Mouse (Mus musculus) cerebellum, postnatal 4 days (tissue): ENCODE results near the gene Haus8.
"Not testable (repeated sequence)": the region's sequence is repeated elsewhere in the genome, so short reads cannot be mapped to it uniquely, and the experiment has no call there.

Experiments
- DNase-seq, 2 experiments: peaks; one replicate each; pipeline ENCODE4 v3.0.0; 2022; ENCODE audit warnings: low spot score in 2 of 2, mixed read lengths in 1 of 2

The Haus8 gene

DNA sequence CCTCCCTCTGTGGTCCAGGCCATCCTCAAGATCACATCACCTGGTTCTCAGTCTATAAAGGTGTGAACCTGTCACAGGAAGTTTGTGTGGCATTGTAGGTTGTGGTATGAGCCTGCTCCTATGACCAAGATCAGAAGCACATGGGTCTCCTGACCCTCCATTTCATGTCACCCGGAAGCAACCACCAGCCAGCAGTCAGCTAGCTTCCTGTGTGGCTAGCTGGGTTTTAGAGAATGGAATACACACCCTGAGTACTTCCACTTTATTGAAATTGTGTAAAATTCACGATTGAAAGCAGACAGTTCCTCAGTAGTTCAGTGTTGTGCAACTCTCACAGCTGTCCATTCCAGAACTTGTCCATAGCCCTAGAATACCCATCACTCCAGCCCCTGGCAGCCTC lies 13.5 kb upstream of the Haus8 start:
- not testable (repeated sequence) for DNase-seq

DNA sequence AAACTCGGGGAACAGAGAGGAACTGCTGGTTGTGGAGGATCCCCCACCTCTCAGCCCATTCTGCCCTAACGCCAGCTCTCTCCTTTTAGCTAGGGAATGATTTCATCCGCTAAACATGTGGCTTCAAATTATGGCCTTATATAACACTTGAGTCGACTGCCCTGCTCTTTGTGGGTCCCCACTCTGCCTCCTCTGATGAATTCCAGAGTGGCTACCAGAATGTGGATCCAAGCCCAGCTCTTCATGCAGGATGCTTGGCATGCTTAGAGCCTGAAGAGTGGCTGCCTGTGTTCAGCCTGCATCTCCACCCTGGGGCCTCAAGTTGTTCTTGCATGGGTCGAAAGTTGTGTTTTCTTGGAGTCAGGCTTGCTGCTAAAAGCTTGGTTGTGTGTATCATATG lies 9.9 kb upstream of the Haus8 start:
- DNase-seq: no peak

DNA sequence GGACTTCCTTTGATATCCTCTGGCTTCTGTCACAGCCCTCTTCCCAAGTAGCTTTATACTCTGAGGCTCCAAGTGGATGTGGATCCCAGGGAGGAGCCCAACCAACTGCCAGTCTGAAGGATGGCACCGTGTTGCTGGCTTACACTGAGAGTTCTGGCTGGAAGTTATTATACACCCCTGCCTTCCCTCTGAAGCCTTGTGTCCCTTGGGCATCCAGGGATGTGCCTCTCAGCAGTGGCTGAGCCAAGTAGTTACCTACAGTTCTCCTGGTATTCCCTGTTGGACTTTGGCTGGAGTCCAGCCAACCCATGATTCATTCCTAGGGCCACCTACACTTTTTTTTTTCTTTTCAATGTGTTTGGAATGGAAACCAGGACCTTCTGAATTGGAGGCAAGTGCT lies 9.0 kb upstream of the Haus8 start:
- DNase-seq: not testable (repeated sequence)

DNA sequence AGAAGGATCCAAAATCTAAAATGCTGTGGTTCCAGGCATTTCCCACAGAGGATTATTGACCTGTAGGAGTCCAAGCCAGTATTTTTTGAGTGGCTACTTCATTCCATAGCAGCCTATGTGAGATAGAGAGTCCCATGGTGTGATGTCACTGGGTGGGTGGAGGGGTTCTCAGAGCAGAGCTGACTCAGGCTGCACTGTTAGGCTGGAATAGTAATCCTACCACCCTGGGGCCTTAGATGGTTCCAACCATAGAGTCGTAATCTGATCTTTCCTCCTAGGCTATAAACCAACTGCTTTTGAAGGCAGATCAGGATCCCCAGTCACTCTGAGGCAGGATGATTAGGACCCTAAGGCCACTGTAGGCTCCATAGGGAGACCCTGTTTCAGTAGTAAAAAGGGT lies 6.7 kb upstream of the Haus8 start:
- DNase-seq: not testable (repeated sequence)

DNA sequence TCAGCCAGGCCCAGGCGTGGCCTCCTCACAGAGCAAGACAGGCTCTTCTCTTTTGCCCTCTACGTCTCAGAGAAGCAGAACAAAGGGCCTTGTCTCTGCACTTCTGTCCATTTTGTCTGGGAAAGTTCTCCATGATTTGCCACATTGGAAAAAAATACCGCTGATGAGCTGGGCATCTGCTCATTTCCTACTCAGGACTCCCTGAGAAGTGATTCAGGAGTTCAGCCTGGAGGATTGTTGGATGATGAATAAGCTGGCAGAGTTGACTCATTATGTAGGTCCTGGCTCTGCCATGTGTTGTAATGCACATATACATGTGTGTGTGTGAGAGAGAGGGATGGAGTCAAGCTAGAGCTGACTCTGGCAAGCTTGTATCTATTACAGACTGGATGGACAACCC lies 3.4 kb upstream of the Haus8 start:
- no peak for DNase-seq

DNA sequence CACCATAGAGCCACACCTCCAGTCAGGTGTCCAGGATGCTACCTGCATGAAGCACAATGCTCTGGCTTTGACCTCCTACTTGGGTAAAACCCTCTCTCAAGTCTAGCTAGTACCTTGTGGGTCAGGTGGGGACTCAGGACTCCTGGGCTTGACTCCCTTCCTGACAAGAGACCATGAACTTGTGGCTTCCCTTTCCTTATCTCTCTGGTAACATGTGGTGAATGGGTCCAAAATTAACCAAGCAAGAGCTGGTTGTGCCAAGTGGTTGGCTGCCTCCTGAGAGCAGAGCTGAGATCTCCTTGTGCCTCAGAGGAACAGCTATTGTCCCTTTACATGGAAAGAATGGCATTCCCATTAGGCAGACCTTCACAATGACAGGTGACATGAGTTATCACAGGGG lies 1.7 kb upstream of the Haus8 start:
- DNase-seq: no peak

DNA sequence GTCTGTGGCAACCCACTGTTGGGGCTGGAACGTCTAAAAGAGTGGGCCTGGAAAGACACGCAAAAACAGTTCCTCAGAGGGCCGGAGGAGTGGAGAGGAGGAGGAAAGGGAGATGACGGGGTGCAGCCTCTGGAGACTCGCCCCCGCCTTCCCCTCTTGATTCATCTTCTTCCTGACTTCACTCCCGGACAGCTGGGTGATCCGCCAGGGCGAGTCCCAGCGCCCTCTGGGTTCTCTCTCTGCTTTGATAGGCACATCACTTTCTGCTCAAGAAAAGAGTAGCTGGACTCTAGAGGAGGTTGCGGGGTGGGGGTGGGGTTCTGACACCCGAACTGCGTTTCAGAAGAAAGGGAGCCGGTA lies 397 bp upstream of the Haus8 start:
- peak in 1 of 2 experiments; percentile 21 for DNase-seq

DNA sequence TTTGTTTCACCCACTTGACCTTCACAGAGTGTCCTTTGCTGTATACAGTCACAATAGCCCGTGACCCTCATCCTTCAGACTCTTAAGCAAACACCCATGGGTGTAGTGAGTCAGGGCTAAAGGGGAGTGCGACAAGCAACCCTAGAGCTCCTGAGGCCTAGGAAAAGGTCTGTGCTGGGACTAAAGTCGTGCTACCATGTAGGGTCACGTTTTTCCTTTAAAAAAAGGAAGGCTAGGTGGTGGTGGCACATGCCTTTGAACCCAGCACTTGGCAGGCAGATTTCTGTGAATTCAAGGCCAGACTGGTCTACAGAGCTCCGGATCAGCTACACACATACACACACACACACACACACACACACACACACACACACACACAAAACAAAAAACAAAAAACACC lies 1.1 kb downstream of the Haus8 start:
- DNase-seq: no peak

DNA sequence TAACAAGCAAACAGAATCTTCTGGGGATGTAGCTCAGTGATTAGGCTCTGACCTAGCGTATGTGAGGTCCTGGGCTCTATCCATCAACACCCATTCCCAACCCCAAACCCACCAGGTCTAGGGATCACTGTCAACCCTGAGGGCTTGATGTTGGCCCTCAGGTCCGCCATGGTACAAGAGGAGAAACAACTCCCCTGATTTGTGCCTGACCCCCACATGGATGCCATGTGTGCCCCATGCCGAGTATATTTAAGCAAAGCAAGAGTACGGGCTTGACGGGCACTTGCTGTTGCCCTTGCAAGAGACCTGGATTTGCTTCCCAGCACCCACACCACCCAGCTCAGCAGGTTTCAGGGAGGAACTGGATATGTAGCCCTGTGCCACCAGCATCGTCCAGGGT lies 4.4 kb downstream of the Haus8 start:
- DNase-seq: not testable (repeated sequence)

DNA sequence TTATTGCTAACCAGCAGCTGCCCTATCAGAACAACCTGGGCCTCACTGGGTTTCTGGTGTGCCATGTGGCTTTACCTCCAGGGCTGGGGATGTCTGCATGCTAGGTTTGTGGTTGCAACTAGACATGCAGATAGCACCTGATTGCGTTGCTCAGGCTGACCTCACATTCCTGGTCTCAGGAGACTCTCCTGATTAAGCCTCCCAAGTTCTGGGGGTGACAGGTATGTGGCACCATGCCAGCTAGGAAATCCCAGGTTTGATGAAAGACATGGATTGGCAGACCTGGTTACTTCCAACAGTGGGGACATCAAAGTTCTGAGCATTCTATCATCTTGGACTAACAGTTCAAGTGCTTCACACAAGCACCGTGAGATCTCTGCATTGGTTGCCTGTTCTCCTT lies 5.0 kb downstream of the Haus8 start:
- no peak for DNase-seq

DNA sequence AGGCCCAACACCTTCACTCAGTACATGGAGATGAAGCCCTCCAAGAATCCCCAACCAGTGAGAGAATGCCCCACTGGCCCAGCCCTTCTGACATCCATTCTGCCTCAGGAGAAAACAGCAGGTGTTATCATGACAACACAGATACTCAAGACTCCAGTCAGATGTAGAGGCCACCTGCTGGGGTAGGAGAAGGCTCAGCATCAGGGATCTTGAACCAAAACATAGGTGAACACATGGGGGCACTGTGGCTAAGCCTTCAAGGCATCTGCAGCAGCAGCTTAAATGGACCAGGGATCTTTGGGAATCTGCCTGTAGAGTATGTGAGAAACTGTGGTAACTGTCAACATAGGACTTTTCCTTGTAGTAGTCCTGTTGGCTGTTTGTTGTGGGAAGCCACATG lies 11.5 kb downstream of the Haus8 start:
- DNase-seq: no peak

DNA sequence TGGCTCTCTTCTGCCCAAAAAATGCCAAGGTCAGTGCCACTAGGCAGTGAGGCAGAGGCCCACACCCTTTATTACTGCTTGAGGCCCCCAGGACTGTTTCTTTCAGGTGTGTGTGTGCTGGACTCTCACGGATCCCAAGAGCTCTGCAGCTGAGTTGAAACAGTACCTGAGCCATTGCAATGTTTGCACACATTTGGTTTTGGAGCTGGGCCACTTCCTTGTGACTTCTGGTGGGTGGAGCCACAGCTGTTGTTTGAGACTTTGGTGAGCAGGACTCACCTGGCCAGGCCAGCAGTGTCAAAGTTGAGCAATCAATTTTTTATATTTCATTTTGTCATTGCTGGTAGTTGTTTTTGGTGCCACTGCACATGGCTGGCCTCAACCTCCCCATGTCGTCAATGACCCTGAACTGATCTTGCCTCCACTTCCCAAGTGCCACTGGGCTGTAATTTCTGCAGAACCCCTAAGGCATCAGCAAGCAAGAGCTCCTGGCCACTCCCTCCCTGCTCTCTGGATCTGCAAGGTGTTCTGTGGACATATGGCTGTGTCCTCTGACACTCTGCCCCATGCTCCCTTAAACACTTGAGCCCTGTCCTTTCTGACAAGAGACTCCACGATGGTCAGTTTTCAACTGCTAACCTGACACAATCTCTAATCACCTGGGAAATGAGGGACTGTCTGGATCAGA lies 16.0 kb downstream of the Haus8 start:
- no peak for DNase-seq

DNA sequence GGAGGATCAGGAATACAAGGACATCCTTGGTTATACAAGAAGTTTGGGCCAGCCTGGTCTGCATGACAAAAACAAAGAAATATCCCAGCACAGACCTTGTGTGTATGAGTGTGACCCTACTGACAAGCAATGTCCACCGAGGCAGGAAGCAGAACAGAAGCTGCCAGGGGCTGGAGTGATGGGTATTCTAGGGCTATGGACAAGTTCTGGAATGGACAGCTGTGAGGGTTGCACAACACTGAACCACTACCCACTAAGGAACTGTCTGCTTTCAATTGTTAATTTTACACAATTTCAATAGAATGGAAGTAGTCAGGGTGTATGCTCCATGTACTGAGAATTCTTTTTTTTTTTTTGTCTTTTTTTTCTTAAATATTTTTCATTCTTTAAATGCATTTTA lies 24.5 kb downstream of the Haus8 start:
- no peak for DNase-seq

DNA sequence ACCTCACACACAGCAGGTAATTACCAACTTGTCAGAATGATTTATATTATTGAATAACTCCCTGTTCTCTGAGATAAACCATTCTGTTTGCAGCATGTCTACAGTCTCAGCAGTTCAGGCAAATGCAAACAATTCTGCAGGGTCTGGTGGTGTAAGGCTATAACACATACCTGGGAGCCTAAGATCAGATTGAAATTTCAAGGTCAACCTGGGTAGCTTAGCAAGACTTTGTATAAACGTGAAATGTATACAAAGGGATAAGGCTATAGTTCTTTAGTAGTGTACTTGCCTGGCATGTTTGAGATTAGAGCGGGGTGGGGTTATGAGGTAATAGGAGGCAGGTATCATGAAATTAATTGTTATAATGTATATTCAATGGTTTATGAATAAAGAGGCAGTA lies 30.0 kb downstream of the Haus8 start:
- DNase-seq: no peak

DNA sequence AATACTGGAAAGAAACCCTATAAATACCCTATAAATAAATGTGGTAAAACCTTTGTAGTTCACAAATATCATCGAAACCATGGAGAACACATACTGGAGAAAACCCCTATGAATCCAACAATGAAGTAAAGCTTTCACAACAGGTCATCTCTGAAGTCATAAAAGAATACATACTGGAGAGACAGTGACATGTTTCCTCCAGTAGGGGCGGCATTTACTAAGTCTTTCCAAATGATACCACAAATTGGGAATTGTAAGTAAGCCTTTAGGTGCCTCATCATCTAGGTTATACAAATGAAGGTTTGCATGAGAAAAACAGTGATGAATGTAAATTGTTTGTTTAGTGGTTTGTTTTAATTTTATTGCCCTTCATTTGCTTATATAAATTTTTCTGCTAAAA lies 48.2 kb downstream of the Haus8 start:
- no peak for DNase-seq

DNA sequence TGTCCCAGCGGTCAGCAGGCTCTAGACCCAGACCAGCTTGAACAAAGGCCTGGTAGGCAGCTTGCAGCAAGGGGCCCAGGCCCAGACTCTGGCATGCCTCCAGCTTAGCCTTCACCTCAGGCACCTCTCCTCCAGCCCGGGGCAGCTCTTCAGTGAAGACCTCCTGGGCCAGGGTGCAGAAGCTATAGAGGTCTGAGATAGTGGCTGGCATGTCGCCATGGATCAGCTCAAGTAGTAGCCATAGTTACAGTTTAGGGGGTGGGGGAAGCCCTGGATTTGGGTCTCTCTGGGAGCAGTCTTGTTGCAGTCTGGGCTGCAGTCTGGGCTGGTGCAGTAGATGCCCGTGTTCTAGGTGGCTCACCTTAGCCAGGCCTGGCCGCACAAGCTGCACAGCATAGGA lies 58.5 kb downstream of the Haus8 start:
- DNase-seq: not testable (repeated sequence)

DNA sequence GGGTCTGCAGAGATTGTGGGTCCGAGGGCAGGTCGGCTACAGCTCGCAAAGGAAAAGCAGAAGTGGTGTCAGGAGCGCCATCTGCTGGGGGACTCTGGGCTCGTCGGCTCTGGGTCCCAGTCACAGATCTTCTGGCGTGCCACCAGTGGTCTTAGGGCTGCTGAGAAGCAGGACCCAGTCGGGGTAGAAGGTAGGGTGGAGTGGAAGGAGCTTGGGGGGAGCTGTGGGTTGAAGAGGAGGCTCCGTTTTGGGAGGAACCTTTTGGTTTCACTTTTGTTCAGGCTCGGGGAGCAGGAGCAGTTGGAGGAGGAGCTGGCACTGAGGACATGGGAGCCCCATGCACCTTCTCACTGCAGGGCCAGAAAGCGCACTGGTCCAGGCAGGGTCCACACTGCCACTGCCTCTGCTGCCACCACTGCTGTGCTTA lies 67.2 kb downstream of the Haus8 start:
- DNase-seq: not testable (repeated sequence)
